In the genomic region with DNA sequence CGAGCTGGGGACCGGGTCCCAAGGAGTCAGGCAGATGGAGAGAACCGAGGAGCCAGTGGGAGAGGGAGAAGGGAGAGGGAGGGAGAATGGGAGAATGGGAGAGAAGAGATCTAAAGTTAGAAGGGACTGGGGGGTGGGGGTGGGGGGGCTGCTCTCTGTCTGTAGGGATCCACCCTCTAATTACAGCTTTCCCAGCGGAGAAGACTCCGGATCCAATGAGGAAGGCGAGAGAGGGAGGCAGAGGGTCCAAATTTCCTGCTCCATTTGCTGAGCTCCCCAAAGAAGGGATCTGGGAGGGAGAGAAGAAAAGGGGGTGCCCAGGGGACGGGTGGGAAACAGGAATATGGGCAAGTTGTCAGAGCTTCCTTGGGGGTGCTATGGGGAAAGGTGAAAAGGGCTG, we compare ENCODE assay signal across 10 mouse cellular contexts. TPM values are rescaled to one million over a fixed set of nuclear protein-coding genes. Genes with fewer than 3 reads are reported as not detected.
DNase-seq lines count a peak whose midpoint lies in the region; ATAC-seq lines count a peak whose summit lies in the region.
"Had no signal": no experiment of that assay in that cellular context is flagged by ENCODE, and none has a peak within 500 bp of the region (broad histone marks: within the 10 kb centered on the region; RNA-seq: fewer than 3 reads in every experiment).

No protein-coding gene starts in this region.

- WGBS in heart, embryonic 12.5 days, result 7% methylated on average over 7 of the region's 7 CpGs
- WGBS in hindbrain, embryonic 13.5 days, result 9% methylated on average over 7 of the region's 7 CpGs
- WGBS in midbrain, embryonic 12.5 days, result 1% methylated on average over 7 of the region's 7 CpGs

- peak overlapping the region; percentile 33 for H3K4me3 ChIP-seq in heart, embryonic 12.5 days
- H3K4me3 ChIP-seq in hindbrain, embryonic 13.5 days, result peak overlapping the region; percentile 33
- peak overlapping the region; percentile 26 for H3K4me3 ChIP-seq in midbrain, embryonic 12.5 days

- H3K9ac ChIP-seq in heart, embryonic 12.5 days, result peak overlapping the region; percentile 44
- peak overlapping the region; percentile 66 for H3K9ac ChIP-seq in hindbrain, embryonic 13.5 days
- peak overlapping the region; percentile 47; the same call in 1 of the 2 replicates for H3K9ac ChIP-seq in midbrain, embryonic 12.5 days (replicated peaks)

- peaks cover 58% of the 10 kb centered on the region for H3K27me3 ChIP-seq in heart, embryonic 12.5 days (replicated peaks)
- peaks cover 64% of the 10 kb centered on the region for H3K27me3 ChIP-seq in hindbrain, embryonic 13.5 days
- H3K27me3 ChIP-seq in midbrain, embryonic 12.5 days, result peaks cover 78% of the 10 kb centered on the region

- H3K4me2 ChIP-seq in heart, embryonic 12.5 days, result peak overlapping the region; percentile 69
- peak overlapping the region; percentile 55 for H3K4me2 ChIP-seq in hindbrain, embryonic 13.5 days
- peak overlapping the region; percentile 53 for H3K4me2 ChIP-seq in midbrain, embryonic 12.5 days (replicated peaks)

- no peak overlapping the region for H3K27ac ChIP-seq in heart, embryonic 12.5 days (ENCODE audit: poor library complexity, severe bottlenecking)
- peak overlapping the region; percentile 26; the same call in 1 of the 2 replicates for H3K27ac ChIP-seq in hindbrain, embryonic 13.5 days
- no peak overlapping the region for H3K27ac ChIP-seq in midbrain, embryonic 12.5 days (replicated peaks)

- peaks cover 36% of the 10 kb centered on the region for H3K4me1 ChIP-seq in heart, embryonic 12.5 days (replicated peaks)
- peaks cover 27% of the 10 kb centered on the region for H3K4me1 ChIP-seq in hindbrain, embryonic 13.5 days (replicated peaks)
- H3K4me1 ChIP-seq in midbrain, embryonic 12.5 days, result peaks cover 20% of the 10 kb centered on the region

- H3K9me3 ChIP-seq in heart, embryonic 12.5 days (replicated peaks), result no peaks in the 10 kb centered on the region
- no peaks in the 10 kb centered on the region for H3K9me3 ChIP-seq in hindbrain, embryonic 13.5 days
- H3K9me3 ChIP-seq in midbrain, embryonic 12.5 days, result no peaks in the 10 kb centered on the region

- DNase-seq in heart, adult 9 months (ENCODE audit: low spot score in 2 of 2), result no peak
- DNase-seq in brain, adult 2 months (ENCODE audit: low read depth, low spot score), result peak; percentile 72
- DNase-seq in thymus, postnatal 14 days, result no peak
- DNase-seq in embryo, embryonic 11 days, result no peak
- no peak for DNase-seq in layer of hippocampus, postnatal 36 days
- DNase-seq: cerebellum, adult 11 months had no signal

- no peaks in the 10 kb centered on the region for H3K36me3 ChIP-seq in heart, embryonic 12.5 days
- H3K36me3 ChIP-seq in hindbrain, embryonic 13.5 days, result no peaks in the 10 kb centered on the region
- H3K36me3 ChIP-seq in midbrain, embryonic 12.5 days, result no peaks in the 10 kb centered on the region

- no peak for ATAC-seq in heart, embryonic 12.5 days (ENCODE audit: insufficient number of reproducible peaks, low FRiP score)
- no peak for ATAC-seq in hindbrain, embryonic 13.5 days (ENCODE audit: low FRiP score)
- no peak for ATAC-seq in midbrain, embryonic 12.5 days (ENCODE audit: low FRiP score, low read depth)

RNA-seq across cellular contexts. Expression of a gene that starts 0.7 kb away (rescaled TPM):
- 0.34 and 0.58 TPM in 2 replicates for polyA plus RNA-seq in heart, embryonic 12.5 days (2016; fragmentation: Nextera tagmentation; extraction: Ambion mirVana)
- polyA plus RNA-seq in hindbrain, embryonic 13.5 days (2015; fragmentation: Nextera tagmentation; extraction: Ambion mirVana), result 1.1 and 1.2 TPM in 2 replicates
- 0.46 and 0.93 TPM in 2 replicates for polyA plus RNA-seq in midbrain, embryonic 12.5 days (2016; fragmentation: Nextera tagmentation; extraction: Ambion mirVana)
- under 1 TPM; 0.38 to 0.57 TPM for total RNA-seq in layer of hippocampus, postnatal 36 days (2021)
- total RNA-seq: megakaryocyte progenitor cell, adult 5-6 weeks had no signal

RNA-seq across cellular contexts. Expression of a gene that starts 15.7 kb away (rescaled TPM):
- polyA plus RNA-seq in heart, embryonic 12.5 days (2016; fragmentation: Nextera tagmentation; extraction: Ambion mirVana), result 53.8 and 55.8 TPM in 2 replicates
- 33.3 and 34.8 TPM in 2 replicates for polyA plus RNA-seq in hindbrain, embryonic 13.5 days (2015; fragmentation: Nextera tagmentation; extraction: Ambion mirVana)
- 61.5 and 67.9 TPM in 2 replicates for polyA plus RNA-seq in midbrain, embryonic 12.5 days (2016; fragmentation: Nextera tagmentation; extraction: Ambion mirVana)
- total RNA-seq in layer of hippocampus, postnatal 36 days (2021), result 10 to 100 TPM; 21.4 to 24.2 TPM

RNA-seq across cellular contexts. Expression of a gene that starts 34.7 kb away (rescaled TPM):
- 58.8 and 60.7 TPM in 2 replicates for polyA plus RNA-seq in heart, embryonic 12.5 days (2016; fragmentation: Nextera tagmentation; extraction: Ambion mirVana)
- polyA plus RNA-seq in hindbrain, embryonic 13.5 days (2015; fragmentation: Nextera tagmentation; extraction: Ambion mirVana), result 91.8 and 96.4 TPM in 2 replicates
- polyA plus RNA-seq in midbrain, embryonic 12.5 days (2016; fragmentation: Nextera tagmentation; extraction: Ambion mirVana), result 96.1 and 108 TPM in 2 replicates
- total RNA-seq in layer of hippocampus, postnatal 36 days (2021), result 10 to 100 TPM; 65.9 to 69.8 TPM

RNA-seq across cellular contexts. Expression of a gene that starts 39.7 kb away (rescaled TPM):
- polyA plus RNA-seq in heart, embryonic 12.5 days (2016; fragmentation: Nextera tagmentation; extraction: Ambion mirVana), result 6.9 and 7.3 TPM in 2 replicates
- polyA plus RNA-seq in hindbrain, embryonic 13.5 days (2015; fragmentation: Nextera tagmentation; extraction: Ambion mirVana), result 4.6 and 6.0 TPM in 2 replicates
- 9.6 and 10.2 TPM in 2 replicates for polyA plus RNA-seq in midbrain, embryonic 12.5 days (2016; fragmentation: Nextera tagmentation; extraction: Ambion mirVana)
- 10 to 100 TPM; 22.4 to 23.1 TPM for total RNA-seq in layer of hippocampus, postnatal 36 days (2021)

RNA-seq across cellular contexts. Expression of a gene that starts 40.3 kb away (rescaled TPM):
- polyA plus RNA-seq in heart, embryonic 12.5 days (2016; fragmentation: Nextera tagmentation; extraction: Ambion mirVana), result 267 and 273 TPM in 2 replicates
- 502 and 514 TPM in 2 replicates for polyA plus RNA-seq in hindbrain, embryonic 13.5 days (2015; fragmentation: Nextera tagmentation; extraction: Ambion mirVana)
- 363 and 378 TPM in 2 replicates for polyA plus RNA-seq in midbrain, embryonic 12.5 days (2016; fragmentation: Nextera tagmentation; extraction: Ambion mirVana)
- 100 to 1,000 TPM; 400 to 436 TPM for total RNA-seq in layer of hippocampus, postnatal 36 days (2021)
